Mouse (Mus musculus) forebrain, postnatal 0 days (tissue): ENCODE data around the gene Egf. TPM values are rescaled to one million over a fixed set of nuclear protein-coding genes. Genes with fewer than 3 reads are reported as not detected.

ENCODE experiments used
- ATAC-seq: fragments of 200-750 bp; cut with Nextera tagmentation; 2 replicates; pipeline ENCODE4 v1.8.0; 2017; ENCODE audit warnings: mild to moderate bottlenecking, moderate library complexity
- DNase-seq: peaks from one replicate; pipeline ENCODE4 v3.0.0-alpha.2; 2015
- H3K27ac ChIP-seq: fragments of 300-500 bp; sonication (generic); 2 replicates; pipeline ENCODE4 v1.5.1; 2014; ENCODE audit warnings: low read depth, mild to moderate bottlenecking, antibody characterized with exemption, low read length, moderate library complexity, mixed read lengths
- H3K27me3 ChIP-seq: fragments of 300-500 bp; sonication (generic); 2 replicates; pipeline ENCODE4 v1.6.1; 2014; ENCODE audit warnings: mild to moderate bottlenecking, low read length, mixed read lengths; ENCODE audit not compliant: insufficient read depth
- H3K36me3 ChIP-seq: fragments of 300-500 bp; sonication (generic); 2 replicates; pipeline ENCODE4 v1.6.1; 2014; ENCODE audit warnings: mild to moderate bottlenecking, moderate library complexity; ENCODE audit not compliant: insufficient read depth
- H3K4me1 ChIP-seq: fragments of 300-500 bp; sonication (generic); 2 replicates; pipeline ENCODE4 v1.6.1; 2014; ENCODE audit warnings: antibody characterized with exemption; ENCODE audit not compliant: insufficient read depth
- H3K4me2 ChIP-seq: fragments of 300-500 bp; sonication (generic); 2 replicates; pipeline ENCODE4 v1.6.1; 2014; ENCODE audit warnings: low read depth, mild to moderate bottlenecking, moderate library complexity
- H3K4me3 ChIP-seq: fragments of 300-500 bp; sonication (generic); 2 replicates; pipeline ENCODE4 v1.5.1; 2014; ENCODE audit warnings: low read depth, low read length, mixed read lengths
- H3K9ac ChIP-seq: fragments of 300-500 bp; sonication (generic); 2 replicates; pipeline ENCODE4 v1.6.1; 2014; ENCODE audit warnings: mild to moderate bottlenecking
- H3K9me3 ChIP-seq: fragments of 300-500 bp; sonication (generic); 2 replicates; pipeline ENCODE4 v1.6.1; 2016; ENCODE audit warnings: low read length
- CTCF ChIP-seq: sonication (generic); IDR thresholded peaks from 2 replicates; pipeline ENCODE4 v1.5.1; 2016; ENCODE audit warnings: antibody characterized with exemption, control low read depth, low read depth
- WGBS: fragments of 180-500 bp; shearing (Covaris S2); extraction: QIAGEN DNeasy Blood & Tissue Kit; methylation state at CpG from one replicate; pipeline ENCODE4 v1.1.7; 2014; 5-methylcytosine and 5-hydroxymethylcytosine counted together
- polyA plus RNA-seq: library from polyadenylated mRNA; unstranded; fragments of >200 nt; fragmentation: Nextera tagmentation; extraction: Ambion mirVana; gene quantifications from 2 replicates; pipeline ENCODE4 v1.2.1, GENCODE M21; 2015
- total RNA-seq: library from RNA; depleted of rRNA; stranded (reverse); fragments of >200 nt; gene quantifications from 2 replicates; pipeline ENCODE4 v1.2.3, GENCODE M21; 2014; rRNA removed

Egf gene
- total RNA-seq: 2.5 and 7.8 TPM in 2 replicates
- 0.44 and 1.1 TPM in 2 replicates for polyA plus RNA-seq

- no peak within 1 kb of the TSS for H3K27ac ChIP-seq
- WGBS: 5% methylated on average over 20 of the region's 20 CpGs
- 0 out of 2 replicates have a peak, but pooled peaks cover 8% of the 10 kb centered on the region for H3K4me1 ChIP-seq
- no peaks in the 10 kb centered on the region for H3K27me3 ChIP-seq
- peak within 1 kb of the TSS; percentile 35 for H3K4me3 ChIP-seq
- peak within 1 kb of the TSS; percentile 62 for H3K4me2 ChIP-seq
- no peaks in the 10 kb centered on the region for H3K9me3 ChIP-seq
- DNase-seq (peak; percentile 20), ATAC-seq (peak; percentile 76)
- H3K9ac ChIP-seq: peak within 1 kb of the TSS; percentile 44
- no peak for TF ChIP-seq CTCF
- H3K36me3 ChIP-seq: no peaks in the 10 kb centered on the region
Observed at GRCm38 (mm10) chr3:129754650-129755604, at the start of gene Egf. Gene Egf (minus strand): TSS chr3:129755316.

GRCm38 (mm10) chr3:129803765-129804164, 48.6 kb upstream of the Egf start, which contains the start of gene Lrit3:
Gene Lrit3 (minus strand): TSS chr3:129804030.
- TF ChIP-seq CTCF: no peak
- H3K9me3 ChIP-seq: no peaks in the 10 kb centered on the region

GRCm38 (mm10) chr3:129799011-129799410, 43.9 kb upstream of the Egf start:
- DNase-seq (no peak), ATAC-seq (no peak)
- WGBS: 75% methylated on average over 2 of the region's 2 CpGs
- no peaks in the 10 kb centered on the region for H3K4me1 ChIP-seq
- no peak overlapping the region for H3K27ac ChIP-seq
- H3K36me3 ChIP-seq: no peaks in the 10 kb centered on the region
- no peaks in the 10 kb centered on the region for H3K27me3 ChIP-seq
- H3K9ac ChIP-seq: no peak overlapping the region
- no peak overlapping the region for H3K4me2 ChIP-seq
- no peaks in the 10 kb centered on the region for H3K9me3 ChIP-seq
- no peak for TF ChIP-seq CTCF
- H3K4me3 ChIP-seq: no peak overlapping the region

More at GRCm38 (mm10) chr3:129803765-129804164, 48.6 kb upstream of the Egf start, which contains the start of gene Lrit3:
- no peak for DNase-seq
- no peaks in the 10 kb centered on the region for H3K4me1 ChIP-seq
- H3K4me2 ChIP-seq: no peak within 1 kb of the TSS
- no peaks in the 10 kb centered on the region for H3K36me3 ChIP-seq
- H3K27me3 ChIP-seq: no peaks in the 10 kb centered on the region
- ATAC-seq: no peak
- 78% methylated on average over 10 of the region's 10 CpGs for WGBS
- H3K9ac ChIP-seq: no peak within 1 kb of the TSS
- no peak within 1 kb of the TSS for H3K27ac ChIP-seq
- H3K4me3 ChIP-seq: no peak within 1 kb of the TSS

- WGBS: 82% methylated on average over 11 of the region's 11 CpGs
- ATAC-seq: no peak
Observed at GRCm38 (mm10) chr3:129798551-129798950, 43.4 kb upstream of the Egf start.

GRCm38 (mm10) chr3:129797341-129797740, 42.2 kb upstream of the Egf start:
- H3K27ac ChIP-seq: no peak overlapping the region
- H3K4me3 ChIP-seq: no peak overlapping the region
- H3K36me3 ChIP-seq: no peaks in the 10 kb centered on the region
- WGBS: 84% methylated on average over 5 of the region's 5 CpGs
- ATAC-seq (no peak), DNase-seq (no peak)
- H3K9ac ChIP-seq: no peak overlapping the region
- no peaks in the 10 kb centered on the region for H3K27me3 ChIP-seq
- TF ChIP-seq CTCF: no peak
- H3K4me2 ChIP-seq: no peak overlapping the region
- H3K4me1 ChIP-seq: no peaks in the 10 kb centered on the region
- no peaks in the 10 kb centered on the region for H3K9me3 ChIP-seq

More at GRCm38 (mm10) chr3:129798551-129798950, 43.4 kb upstream of the Egf start:
- H3K36me3 ChIP-seq: no peaks in the 10 kb centered on the region
- no peaks in the 10 kb centered on the region for H3K27me3 ChIP-seq
- H3K9ac ChIP-seq: no peak overlapping the region
- no peak overlapping the region for H3K4me3 ChIP-seq
- TF ChIP-seq CTCF: no peak
- no peaks in the 10 kb centered on the region for H3K9me3 ChIP-seq
- no peak overlapping the region for H3K27ac ChIP-seq
- no peak overlapping the region for H3K4me2 ChIP-seq
- DNase-seq: no peak
- no peaks in the 10 kb centered on the region for H3K4me1 ChIP-seq

- DNase-seq: no peak
- Histone ChIP-seq H3K9ac (no peak overlapping the region), H3K4me2 (no peak overlapping the region), H3K27ac (no peak overlapping the region), H3K27me3 (no peaks in the 10 kb centered on the region), H3K4me3 (no peak overlapping the region), H3K9me3 (no peaks in the 10 kb centered on the region), H3K4me1 (no peaks in the 10 kb centered on the region), H3K36me3 (no peaks in the 10 kb centered on the region)
- 80% methylated on average over 5 of the region's 5 CpGs for WGBS
- no peak for TF ChIP-seq CTCF
- ATAC-seq: no peak
Observed at GRCm38 (mm10) chr3:129793801-129794200, 38.7 kb upstream of the Egf start.

- Histone ChIP-seq H3K4me2 (no peak overlapping the region), H3K4me1 (no peaks in the 10 kb centered on the region), H3K4me3 (no peak overlapping the region), H3K9me3 (no peaks in the 10 kb centered on the region), H3K36me3 (no peaks in the 10 kb centered on the region), H3K27me3 (no peaks in the 10 kb centered on the region), H3K9ac (no peak overlapping the region), H3K27ac (no peak overlapping the region)
- TF ChIP-seq CTCF: no peak
- WGBS: 91% methylated on average over 3 of the region's 3 CpGs
- ATAC-seq (no peak), DNase-seq (no peak)
Observed at GRCm38 (mm10) chr3:129782746-129783145, 27.6 kb upstream of the Egf start.
